Mouse (Mus musculus): ENCODE data around the gene Nbr1. TPM values are rescaled to one million over a fixed set of nuclear protein-coding genes. Genes with fewer than 3 reads are reported as not detected.
A peak's percentile ranks its signal among the peaks of the same experiment; 100 is the strongest.
"Not testable (repeated sequence)": the region's sequence is repeated elsewhere in the genome, so short reads cannot be mapped to it uniquely, and the experiment has no call there.

Gene Nbr1
- polyA plus RNA-seq, 1 experiment from 2014 or later: 98.3 TPM

- Histone ChIP-seq H3K4me1 (ENCODE audit: control insufficient read depth, insufficient read depth, low read length) (peaks cover 20% of the 10 kb centered on the region), H3K36me3 (ENCODE audit: control insufficient read depth, insufficient read depth, low read length) (no peaks in the 10 kb centered on the region), H3K4me2 (ENCODE audit: low read length) (no peak overlapping the region), H3K9ac (ENCODE audit: low read length) (no peak overlapping the region), H3K4me3 (ENCODE audit: low read depth, low read length) (no peak overlapping the region), H3K27ac (ENCODE audit: low read depth, low read length) (0 out of 2 replicates have a peak overlapping the region, but pooled peaks have one; percentile 18), H3K9me3 (replicated peaks; ENCODE audit: control insufficient read depth, low read length) (no peaks in the 10 kb centered on the region), H3K27me3 (replicated peaks; ENCODE audit: control insufficient read depth, insufficient read depth, low read length) (no peaks in the 10 kb centered on the region)
- WGBS: 78% methylated on average over 6 of the region's 6 CpGs
- DNase-seq (ENCODE audit: low spot score) (no peak), ATAC-seq (no peak)
These were observed 61.6 kb downstream of the Nbr1 start for GRCm38 (mm10) chr11:101613596-101613995.

- Histone ChIP-seq H3K9ac (ENCODE audit: low read length) (no peak overlapping the region), H3K4me3 (ENCODE audit: low read depth, low read length) (no peak overlapping the region), H3K4me1 (ENCODE audit: control insufficient read depth, insufficient read depth, low read length) (peaks cover 20% of the 10 kb centered on the region), H3K27me3 (replicated peaks; ENCODE audit: control insufficient read depth, insufficient read depth, low read length) (no peaks in the 10 kb centered on the region), H3K4me2 (ENCODE audit: low read length) (no peak overlapping the region), H3K9me3 (replicated peaks; ENCODE audit: control insufficient read depth, low read length) (no peaks in the 10 kb centered on the region), H3K27ac (ENCODE audit: low read depth, low read length) (peak overlapping the region; percentile 18; the same call in 1 of the 2 replicates), H3K36me3 (ENCODE audit: control insufficient read depth, insufficient read depth, low read length) (no peaks in the 10 kb centered on the region)
- DNase-seq (ENCODE audit: low spot score) (peak; percentile 28), ATAC-seq (no peak)
- 14% methylated on average over 4 of the region's 4 CpGs for WGBS
These were observed 62.2 kb downstream of the Nbr1 start for GRCm38 (mm10) chr11:101614116-101614515.

- H3K27ac ChIP-seq (ENCODE audit: low read depth, low read length): no peak overlapping the region
- H3K4me2 ChIP-seq (ENCODE audit: low read length): no peak overlapping the region
- ATAC-seq (no peak), DNase-seq (ENCODE audit: low spot score) (no peak)
- no peak overlapping the region for H3K9ac ChIP-seq (ENCODE audit: low read length)
- WGBS: 90% methylated on average over 6 of the region's 6 CpGs
- H3K27me3 ChIP-seq (replicated peaks; ENCODE audit: control insufficient read depth, insufficient read depth, low read length): no peaks in the 10 kb centered on the region
- no peaks in the 10 kb centered on the region for H3K36me3 ChIP-seq (ENCODE audit: control insufficient read depth, insufficient read depth, low read length)
- no peaks in the 10 kb centered on the region for H3K9me3 ChIP-seq (replicated peaks; ENCODE audit: control insufficient read depth, low read length)
- peaks cover 20% of the 10 kb centered on the region for H3K4me1 ChIP-seq (ENCODE audit: control insufficient read depth, insufficient read depth, low read length)
- H3K4me3 ChIP-seq (ENCODE audit: low read depth, low read length): no peak overlapping the region
These were observed 63.4 kb downstream of the Nbr1 start for GRCm38 (mm10) chr11:101615380-101615779.

- no peak for ATAC-seq
- Histone ChIP-seq H3K27me3 (replicated peaks; ENCODE audit: control insufficient read depth, insufficient read depth, low read length) (no peaks in the 10 kb centered on the region), H3K4me1 (ENCODE audit: control insufficient read depth, insufficient read depth, low read length) (peaks cover 20% of the 10 kb centered on the region), H3K9me3 (replicated peaks; ENCODE audit: control insufficient read depth, low read length) (no peaks in the 10 kb centered on the region), H3K4me3 (ENCODE audit: low read depth, low read length) (no peak overlapping the region), H3K9ac (ENCODE audit: low read length) (no peak overlapping the region), H3K4me2 (ENCODE audit: low read length) (no peak overlapping the region), H3K36me3 (ENCODE audit: control insufficient read depth, insufficient read depth, low read length) (no peaks in the 10 kb centered on the region), H3K27ac (ENCODE audit: low read depth, low read length) (peak overlapping the region; percentile 9; the same call in 1 of the 2 replicates)
- DNase-seq (ENCODE audit: low spot score): no peak
- 94% methylated on average over 8 of the region's 8 CpGs for WGBS
These were observed 64.2 kb downstream of the Nbr1 start for GRCm38 (mm10) chr11:101616104-101616503.

GRCm38 (mm10) chr11:101616948-101617767 lies 65.2 kb downstream of the Nbr1 start:
- no peak overlapping the region for H3K9ac ChIP-seq (ENCODE audit: low read length)

GRCm38 (mm10) chr11:101617849-101618248 lies 65.9 kb downstream of the Nbr1 start:
- H3K27ac ChIP-seq (ENCODE audit: low read depth, low read length): peak overlapping the region; percentile 83
- peak overlapping the region; percentile 31 for H3K4me2 ChIP-seq (ENCODE audit: low read length)
- ATAC-seq: peak; percentile 63
- no peaks in the 10 kb centered on the region for H3K36me3 ChIP-seq (ENCODE audit: control insufficient read depth, insufficient read depth, low read length)
- H3K4me1 ChIP-seq (ENCODE audit: control insufficient read depth, insufficient read depth, low read length): peaks cover 20% of the 10 kb centered on the region
- peak; percentile 92 for DNase-seq (ENCODE audit: low spot score)
- no peak overlapping the region for H3K9ac ChIP-seq (ENCODE audit: low read length)
- H3K27me3 ChIP-seq (replicated peaks; ENCODE audit: control insufficient read depth, insufficient read depth, low read length): no peaks in the 10 kb centered on the region
- H3K9me3 ChIP-seq (replicated peaks; ENCODE audit: control insufficient read depth, low read length): no peaks in the 10 kb centered on the region
- no peak overlapping the region for H3K4me3 ChIP-seq (ENCODE audit: low read depth, low read length)
- 5% methylated on average over 7 of the region's 8 CpGs for WGBS

More at GRCm38 (mm10) chr11:101616948-101617767, 65.2 kb downstream of the Nbr1 start:
- Histone ChIP-seq H3K4me2 (ENCODE audit: low read length) (peak overlapping the region; percentile 31), H3K4me1 (ENCODE audit: control insufficient read depth, insufficient read depth, low read length) (peaks cover 20% of the 10 kb centered on the region), H3K4me3 (ENCODE audit: low read depth, low read length) (no peak overlapping the region), H3K9me3 (replicated peaks; ENCODE audit: control insufficient read depth, low read length) (no peaks in the 10 kb centered on the region), H3K27ac (ENCODE audit: low read depth, low read length) (peak overlapping the region; percentile 83), H3K36me3 (ENCODE audit: control insufficient read depth, insufficient read depth, low read length) (no peaks in the 10 kb centered on the region), H3K27me3 (replicated peaks; ENCODE audit: control insufficient read depth, insufficient read depth, low read length) (no peaks in the 10 kb centered on the region)
- DNase-seq (ENCODE audit: low spot score) (peak; percentile 87), ATAC-seq (peak; percentile 81)
- 16% methylated on average over 18 of the region's 18 CpGs for WGBS

GRCm38 (mm10) chr11:101618596-101618995 lies 66.6 kb downstream of the Nbr1 start:
- DNase-seq (ENCODE audit: low spot score): no peak
- no peaks in the 10 kb centered on the region for H3K9me3 ChIP-seq (replicated peaks; ENCODE audit: control insufficient read depth, low read length)
- WGBS: 67% methylated on average over 3 of the region's 3 CpGs
- no peak overlapping the region for H3K9ac ChIP-seq (ENCODE audit: low read length)
- no peak overlapping the region for H3K27ac ChIP-seq (ENCODE audit: low read depth, low read length)
- H3K4me1 ChIP-seq (ENCODE audit: control insufficient read depth, insufficient read depth, low read length): peaks cover 19% of the 10 kb centered on the region
- no peak overlapping the region for H3K4me3 ChIP-seq (ENCODE audit: low read depth, low read length)
- no peaks in the 10 kb centered on the region for H3K27me3 ChIP-seq (replicated peaks; ENCODE audit: control insufficient read depth, insufficient read depth, low read length)
- H3K36me3 ChIP-seq (ENCODE audit: control insufficient read depth, insufficient read depth, low read length): no peaks in the 10 kb centered on the region
- no peak for ATAC-seq
- no peak overlapping the region for H3K4me2 ChIP-seq (ENCODE audit: low read length)

- H3K27ac ChIP-seq (ENCODE audit: low read depth, low read length); DNase-seq (ENCODE audit: low spot score); H3K4me2 ChIP-seq (ENCODE audit: low read length); H3K4me3 ChIP-seq (ENCODE audit: low read depth, low read length); H3K36me3 ChIP-seq (ENCODE audit: control insufficient read depth, insufficient read depth, low read length); H3K9me3 ChIP-seq (replicated peaks; ENCODE audit: control insufficient read depth, low read length); ATAC-seq; H3K27me3 ChIP-seq (replicated peaks; ENCODE audit: control insufficient read depth, insufficient read depth, low read length); H3K9ac ChIP-seq (ENCODE audit: low read length): not testable (repeated sequence)
- 90% methylated on average over 11 of the region's 11 CpGs for WGBS
- peaks cover 12% of the 10 kb centered on the region for H3K4me1 ChIP-seq (ENCODE audit: control insufficient read depth, insufficient read depth, low read length)
These were observed 68.2 kb downstream of the Nbr1 start for GRCm38 (mm10) chr11:101620022-101620655.

GRCm38 (mm10) chr11:101626649-101626994 lies 74.7 kb downstream of the Nbr1 start:
- Histone ChIP-seq H3K9ac (ENCODE audit: low read length) (peak overlapping the region; percentile 49; the same call in 1 of the 2 replicates), H3K9me3 (replicated peaks; ENCODE audit: control insufficient read depth, low read length) (no peaks in the 10 kb centered on the region), H3K4me2 (ENCODE audit: low read length) (peak overlapping the region; percentile 79), H3K27ac (ENCODE audit: low read depth, low read length) (peak overlapping the region; percentile 81), H3K4me3 (ENCODE audit: low read depth, low read length) (peak overlapping the region; percentile 22), H3K27me3 (replicated peaks; ENCODE audit: control insufficient read depth, insufficient read depth, low read length) (no peaks in the 10 kb centered on the region), H3K4me1 (ENCODE audit: control insufficient read depth, insufficient read depth, low read length) (no peaks in the 10 kb centered on the region), H3K36me3 (ENCODE audit: control insufficient read depth, insufficient read depth, low read length) (no peaks in the 10 kb centered on the region)
- DNase-seq (ENCODE audit: low spot score): no peak
- peak; percentile 22 for ATAC-seq
- WGBS: 5% methylated on average over 8 of the region's 8 CpGs

Data from forebrain, embryonic 14.5 days (tissue).